Mouse (Mus musculus) midbrain, embryonic 16.5 days (tissue): ENCODE measurements around the gene Slc11a1. TPM values are rescaled to one million over a fixed set of nuclear protein-coding genes. Genes with fewer than 3 reads are reported as not detected.
A peak's percentile ranks its signal among the peaks of the same experiment; 100 is the strongest.
"Not testable (repeated sequence)": the region's sequence is repeated elsewhere in the genome, so short reads cannot be mapped to it uniquely, and the experiment has no call there.

Source experiments
- ATAC-seq: fragments of 200-750 bp; cut with Nextera tagmentation; 2 replicates; pipeline ENCODE4 v1.8.0; 2017; ENCODE audit warnings: moderate TSS enrichment
- H3K27ac ChIP-seq: fragments of 300-500 bp; sonication (generic); 2 replicates; pipeline ENCODE4 v1.5.1; 2014; ENCODE audit warnings: mild to moderate bottlenecking, low read length, mixed read lengths
- H3K27me3 ChIP-seq: fragments of 300-500 bp; sonication (generic); 2 replicates; pipeline ENCODE4 v1.6.1; 2014; ENCODE audit warnings: low read depth, low read length, mixed read lengths; ENCODE audit not compliant: control insufficient read depth, insufficient read depth
- H3K36me3 ChIP-seq: fragments of 300-500 bp; sonication (generic); 2 replicates; pipeline ENCODE4 v1.6.1; 2014; ENCODE audit warnings: mild to moderate bottlenecking, low read length, moderate library complexity, mixed read lengths; ENCODE audit not compliant: control insufficient read depth, insufficient read depth
- H3K4me1 ChIP-seq: fragments of 300-500 bp; sonication (generic); 2 replicates; pipeline ENCODE4 v1.6.1; 2014; ENCODE audit warnings: mild to moderate bottlenecking, low read length, mixed read lengths; ENCODE audit not compliant: control insufficient read depth, insufficient read depth
- H3K4me2 ChIP-seq: fragments of 300-500 bp; sonication (generic); 2 replicates; pipeline ENCODE4 v1.6.1; 2014; ENCODE audit warnings: mild to moderate bottlenecking, low read length, mixed read lengths
- H3K4me3 ChIP-seq: fragments of 300-500 bp; sonication (generic); 2 replicates; pipeline ENCODE4 v1.5.1; 2014; ENCODE audit warnings: low read depth, mild to moderate bottlenecking, low read length, moderate library complexity, mixed read lengths
- H3K9ac ChIP-seq: fragments of 300-500 bp; sonication (generic); 2 replicates; pipeline ENCODE4 v1.6.1; 2014; ENCODE audit warnings: low read depth, low read length, mixed read lengths
- H3K9me3 ChIP-seq: fragments of 300-500 bp; sonication (generic); replicated peaks from 2 replicates; pipeline ENCODE4 v1.6.1; 2014; ENCODE audit warnings: mild to moderate bottlenecking, low read length, mixed read lengths; ENCODE audit not compliant: control insufficient read depth, poor library complexity, severe bottlenecking
- WGBS: fragments of 180-500 bp; shearing (Covaris S2); extraction: QIAGEN DNeasy Blood & Tissue Kit; methylation state at CpG from one replicate; pipeline ENCODE4 v1.1.7; 2014; 5-methylcytosine and 5-hydroxymethylcytosine counted together
- polyA plus RNA-seq: library from polyadenylated mRNA; unstranded; fragments of >200 nt; fragmentation: Nextera tagmentation; extraction: Ambion mirVana; gene quantifications from 2 replicates; pipeline ENCODE4 v1.2.1, GENCODE M21; 2015

The Slc11a1 gene
- polyA plus RNA-seq, 1 experiment from 2014 or later, result 2.4 TPM

DNA sequence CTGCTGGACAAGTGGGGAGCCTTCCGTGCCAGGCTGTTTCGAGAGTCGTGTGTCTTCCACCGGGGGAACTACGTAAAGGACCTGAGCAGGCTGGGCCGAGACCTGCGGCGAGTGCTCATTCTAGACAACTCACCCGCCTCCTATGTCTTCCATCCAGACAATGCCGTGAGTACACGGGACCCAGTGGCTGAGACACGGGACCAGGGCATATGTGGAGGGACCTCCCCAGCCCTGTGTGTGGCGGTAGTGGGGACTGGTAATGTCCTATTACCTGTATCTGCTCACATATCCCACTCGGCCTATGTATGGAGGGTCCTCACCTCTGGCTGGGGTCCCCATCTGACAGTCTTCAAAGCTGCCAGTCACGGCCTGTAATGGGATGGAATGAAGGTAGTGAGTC, 19.9 kb downstream of the Slc11a1 start:
- no peak overlapping the region for H3K4me3 ChIP-seq
- no peaks in the 10 kb centered on the region for H3K36me3 ChIP-seq

DNA sequence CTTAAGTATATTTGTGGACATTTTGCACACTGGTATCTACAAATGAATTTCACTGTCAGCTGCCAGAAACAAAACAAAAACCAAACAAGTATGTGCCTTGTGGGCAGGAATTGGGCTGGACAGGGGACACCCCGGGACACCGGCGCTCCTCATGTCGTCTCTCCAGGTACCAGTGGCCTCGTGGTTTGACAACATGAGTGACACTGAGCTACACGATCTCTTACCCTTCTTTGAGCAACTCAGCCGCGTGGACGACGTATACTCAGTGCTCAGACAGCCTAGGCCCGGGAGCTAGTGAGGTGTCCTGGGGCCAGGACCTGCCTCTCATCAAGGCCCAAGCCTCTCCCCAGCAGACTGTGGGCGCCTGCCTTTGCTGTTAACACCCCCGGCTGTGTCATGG, 20.3 kb downstream of the Slc11a1 start:
- H3K4me3 ChIP-seq, result no peak overlapping the region
- H3K36me3 ChIP-seq, result no peaks in the 10 kb centered on the region
- no peak overlapping the region for H3K9ac ChIP-seq
- 0 out of 2 replicates have a peak, but pooled peaks cover 5% of the 10 kb centered on the region for H3K27me3 ChIP-seq
- WGBS, result 86% methylated on average over 12 of the region's 13 CpGs
- no peak overlapping the region for H3K27ac ChIP-seq
- no peak overlapping the region for H3K4me2 ChIP-seq
- ATAC-seq, result no peak
- H3K4me1 ChIP-seq, result peaks cover 18% of the 10 kb centered on the region
- H3K9me3 ChIP-seq, result no peaks in the 10 kb centered on the region

More for the DNA sequence above, 19.9 kb downstream of the Slc11a1 start:
- 0 out of 2 replicates have a peak, but pooled peaks cover 7% of the 10 kb centered on the region for H3K27me3 ChIP-seq
- peaks cover 18% of the 10 kb centered on the region for H3K4me1 ChIP-seq
- no peak overlapping the region for H3K27ac ChIP-seq
- WGBS, result 92% methylated on average over 15 of the region's 15 CpGs
- no peak for ATAC-seq
- no peak overlapping the region for H3K9ac ChIP-seq
- H3K9me3 ChIP-seq, result no peaks in the 10 kb centered on the region
- H3K4me2 ChIP-seq, result no peak overlapping the region

GRCm38 (mm10) chr1:74396456-74397222, 21.6 kb downstream of the Slc11a1 start:
- not testable (repeated sequence) for H3K9ac ChIP-seq, H3K36me3 ChIP-seq, H3K9me3 ChIP-seq, H3K27ac ChIP-seq, ATAC-seq, H3K27me3 ChIP-seq
- H3K4me2 ChIP-seq, result peak overlapping the region; percentile 74
- H3K4me1 ChIP-seq, result peaks cover 15% of the 10 kb centered on the region
- peak overlapping the region; percentile 56 for H3K4me3 ChIP-seq
- 6% methylated on average over 11 of the region's 12 CpGs for WGBS

- H3K4me1 ChIP-seq, result peaks cover 11% of the 10 kb centered on the region
- WGBS, result under 1% methylated on average over 36 of the region's 41 CpGs
- ATAC-seq, result peak; percentile 84
Measured at GRCm38 (mm10) chr1:74397268-74397918, 22.4 kb downstream of the Slc11a1 start.

GRCm38 (mm10) chr1:74397919-74398451, 23.0 kb downstream of the Slc11a1 start:
- ATAC-seq, result peak; percentile 64
- Histone ChIP-seq H3K4me3 (peak overlapping the region; percentile 56), H3K9ac (peak overlapping the region; percentile 60), H3K27ac (peak overlapping the region; percentile 64; the same call in 1 of the 2 replicates), H3K4me1 (peaks cover 7% of the 10 kb centered on the region; the same call in 1 of the 2 replicates), H3K27me3 (no peaks in the 10 kb centered on the region), H3K4me2 (peak overlapping the region; percentile 74), H3K36me3 (no peaks in the 10 kb centered on the region), H3K9me3 (no peaks in the 10 kb centered on the region)
- 5% methylated on average over 11 of the region's 11 CpGs for WGBS

More at GRCm38 (mm10) chr1:74397268-74397918, 22.4 kb downstream of the Slc11a1 start:
- Histone ChIP-seq H3K9me3 (no peaks in the 10 kb centered on the region), H3K4me3 (peak overlapping the region; percentile 56), H3K27ac (peak overlapping the region; percentile 64; the same call in 1 of the 2 replicates), H3K36me3 (no peaks in the 10 kb centered on the region), H3K9ac (peak overlapping the region; percentile 60), H3K27me3 (no peaks in the 10 kb centered on the region), H3K4me2 (peak overlapping the region; percentile 74)

GRCm38 (mm10) chr1:74400531-74400930, 25.5 kb downstream of the Slc11a1 start:
- Histone ChIP-seq H3K27me3 (no peaks in the 10 kb centered on the region), H3K27ac (no peak overlapping the region), H3K4me3 (no peak overlapping the region), H3K4me2 (no peak overlapping the region), H3K4me1 (peaks cover 7% of the 10 kb centered on the region; the same call in 1 of the 2 replicates), H3K36me3 (no peaks in the 10 kb centered on the region), H3K9ac (no peak overlapping the region), H3K9me3 (no peaks in the 10 kb centered on the region)
- 84% methylated on average over 3 of the region's 3 CpGs for WGBS
- ATAC-seq, result no peak

DNA sequence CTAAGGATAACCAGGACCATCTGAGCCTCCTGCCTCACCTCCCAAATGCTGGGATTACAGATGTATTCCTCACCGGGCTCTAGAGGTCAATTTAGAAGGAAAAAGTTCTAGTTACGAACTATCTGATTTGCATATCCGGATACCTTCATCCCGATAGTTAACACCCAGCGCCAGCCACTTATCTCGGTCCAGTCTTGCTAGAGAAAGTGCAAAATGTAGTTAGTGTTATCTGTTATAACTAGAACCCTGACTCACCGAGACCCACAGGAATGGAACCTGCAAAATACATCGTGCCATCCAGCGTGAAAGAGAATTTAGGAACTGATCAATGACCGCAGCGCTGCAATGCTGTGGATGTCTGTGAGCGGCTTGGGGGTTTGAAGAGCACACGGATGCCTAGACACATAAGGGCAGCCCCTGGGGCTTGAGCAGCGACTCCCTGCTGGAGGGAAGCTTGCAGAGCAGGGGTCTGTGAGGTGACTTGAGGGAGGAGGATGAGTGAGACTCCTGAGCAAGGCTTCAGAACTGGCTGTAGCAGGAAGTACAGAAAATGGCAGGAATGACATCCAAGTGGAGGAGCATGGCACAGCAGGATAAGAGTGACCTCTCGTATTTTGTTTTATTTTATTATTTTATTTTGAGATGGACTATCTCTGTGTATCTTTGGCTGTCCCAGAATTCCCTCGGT, 26.2 kb downstream of the Slc11a1 start:
- Histone ChIP-seq H3K27ac (no peak overlapping the region), H3K4me3 (no peak overlapping the region), H3K36me3 (no peaks in the 10 kb centered on the region), H3K27me3 (no peaks in the 10 kb centered on the region), H3K4me1 (peaks cover 7% of the 10 kb centered on the region; the same call in 1 of the 2 replicates), H3K4me2 (no peak overlapping the region), H3K9me3 (no peaks in the 10 kb centered on the region), H3K9ac (no peak overlapping the region)
- ATAC-seq, result no peak
- whole genome bisulfite sequencing, result 55% methylated on average over 16 of the region's 16 CpGs

DNA sequence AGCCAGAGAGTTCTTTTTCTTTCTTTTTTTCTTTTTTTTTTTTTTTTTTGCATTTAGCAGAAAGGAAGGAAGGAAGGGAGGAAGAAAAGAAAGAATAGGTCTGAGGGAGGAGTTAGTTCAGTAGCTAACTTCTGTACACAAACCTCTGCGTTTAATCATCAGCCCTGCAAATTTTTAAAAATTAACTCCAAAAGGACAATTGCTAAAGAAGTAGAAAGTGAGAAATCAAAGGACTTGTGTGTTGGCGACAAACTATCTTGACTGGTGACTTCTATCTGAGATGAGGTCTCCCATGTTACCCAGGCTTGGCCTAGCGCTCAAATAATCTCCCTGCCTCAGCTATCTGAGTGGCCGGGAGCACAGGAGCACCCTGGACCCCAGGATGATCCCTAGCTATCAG, 29.2 kb downstream of the Slc11a1 start:
- Histone ChIP-seq H3K27ac (no peak overlapping the region), H3K4me2 (no peak overlapping the region), H3K4me3 (no peak overlapping the region), H3K36me3 (no peaks in the 10 kb centered on the region), H3K9ac (no peak overlapping the region), H3K4me1 (no peaks in the 10 kb centered on the region), H3K27me3 (no peaks in the 10 kb centered on the region), H3K9me3 (no peaks in the 10 kb centered on the region)
- ATAC-seq, result no peak
- 94% methylated on average over 4 of the region's 4 CpGs for WGBS
